12 mouse cellular contexts compared by ENCODE assay signal in the genomic region with DNA sequence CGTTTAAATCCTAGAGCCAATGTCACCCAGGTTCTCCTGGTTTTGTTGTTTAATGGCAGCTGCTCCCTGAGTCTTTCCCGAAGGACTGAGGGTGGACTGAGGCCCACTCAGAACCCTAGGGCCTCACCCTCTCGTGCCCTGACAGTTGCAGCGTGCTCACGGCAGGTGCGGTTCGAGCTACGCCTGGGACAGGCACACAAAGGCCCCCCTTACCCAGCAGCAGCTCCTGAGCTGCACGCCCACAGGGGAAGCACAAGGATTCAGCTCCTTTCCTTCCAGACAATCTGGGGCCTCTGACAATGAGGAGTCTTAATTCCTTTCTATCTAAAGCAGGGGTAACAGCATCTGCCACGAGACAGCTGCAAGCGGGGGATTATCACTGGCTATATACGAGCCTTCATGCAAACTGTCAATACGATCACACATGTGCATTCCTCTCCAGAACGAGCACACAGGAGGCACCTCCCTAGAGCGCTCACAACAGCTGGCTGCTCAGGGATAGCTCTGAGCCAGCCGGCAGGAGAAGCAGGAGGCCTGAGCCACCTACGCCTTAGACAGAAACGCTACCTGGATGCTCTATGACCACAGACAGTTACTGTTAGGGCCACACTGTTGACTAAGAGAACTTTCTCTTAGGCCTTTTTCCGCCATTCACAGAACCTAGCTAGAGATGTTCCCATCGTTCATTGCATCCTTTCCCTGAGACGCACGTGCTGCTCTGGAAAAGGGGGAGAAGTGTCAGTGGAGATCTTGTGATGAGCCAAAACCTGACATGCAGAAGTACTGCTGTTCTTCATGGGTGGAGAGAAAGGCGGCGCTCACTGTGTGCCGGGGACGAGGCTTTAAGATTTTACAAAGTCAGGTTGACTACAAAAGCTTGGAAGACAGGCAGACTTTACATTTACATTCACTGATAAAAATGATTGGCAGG. TPM values are rescaled to one million over a fixed set of nuclear protein-coding genes. Genes with fewer than 3 reads are reported as not detected.
A peak's percentile ranks its signal among the peaks of the same experiment; 100 is the strongest.
DNase-seq lines count a peak whose midpoint lies in the region; ATAC-seq and TF ChIP-seq lines count a peak whose summit lies in the region.
"Had no signal": no experiment of that assay in that cellular context is flagged by ENCODE, and none has a peak within 500 bp of the region (broad histone marks: within the 10 kb centered on the region; RNA-seq: fewer than 3 reads in every experiment).

No protein-coding gene starts in this region.

- 0 out of 2 replicates have a peak overlapping the region, but pooled peaks have one; percentile 21 for H3K9ac ChIP-seq in embryonic facial prominence, embryonic 13.5 days
- no peak overlapping the region for H3K9ac ChIP-seq in forebrain, embryonic 16.5 days (replicated peaks; ENCODE audit: low read depth, low read length)
- 0 out of 2 replicates have a peak overlapping the region, but pooled peaks have one; percentile 14 for H3K9ac ChIP-seq in liver, embryonic 11.5 days (ENCODE audit: low read depth, low read length)

- no peak for TF ChIP-seq CTCF in lung, adult 2 months (IDR thresholded peaks at IDR 0.05; ENCODE audit: insufficient read depth, low read length)

- H3K27ac ChIP-seq in embryonic facial prominence, embryonic 13.5 days = 0 out of 2 replicates have a peak overlapping the region, but pooled peaks have one; percentile 12
- peak overlapping the region; percentile 78 for H3K27ac ChIP-seq in forebrain, embryonic 16.5 days (ENCODE audit: low read length)
- H3K27ac ChIP-seq in liver, embryonic 11.5 days (ENCODE audit: low read depth, low read length) = no peak overlapping the region; the same call in 1 of the 2 replicates
- H3K27ac ChIP-seq: layer of hippocampus, adult 2 months; stomach, postnatal 0 days had no signal

- H3K36me3 ChIP-seq in embryonic facial prominence, embryonic 13.5 days = no peaks in the 10 kb centered on the region
- H3K36me3 ChIP-seq in forebrain, embryonic 16.5 days (ENCODE audit: control insufficient read depth, insufficient read depth) = no peaks in the 10 kb centered on the region
- no peaks in the 10 kb centered on the region for H3K36me3 ChIP-seq in liver, embryonic 11.5 days (ENCODE audit: control insufficient read depth, insufficient read depth, low read length)
- H3K36me3 ChIP-seq in myocyte (ENCODE audit: control insufficient read depth, insufficient read depth) = no peaks in the 10 kb centered on the region

- H3K4me3 ChIP-seq in embryonic facial prominence, embryonic 13.5 days = no peak overlapping the region
- no peak overlapping the region for H3K4me3 ChIP-seq in forebrain, embryonic 16.5 days (replicated peaks; ENCODE audit: low read length)
- no peak overlapping the region for H3K4me3 ChIP-seq in liver, embryonic 11.5 days (ENCODE audit: low read depth, low read length)
- H3K4me3 ChIP-seq in myocyte = no peak overlapping the region
- no peak overlapping the region for H3K4me3 ChIP-seq in lung, adult 2 months (replicated peaks; ENCODE audit: extremely low read depth, low read depth, low read length)
- H3K4me3 ChIP-seq: layer of hippocampus, adult 2 months; megakaryocyte, embryonic 14.5 days had no signal

- no peaks in the 10 kb centered on the region for H3K79me2 ChIP-seq in myocyte (ENCODE audit: control insufficient read depth, insufficient read depth)

- peaks cover 37% of the 10 kb centered on the region for H3K4me1 ChIP-seq in embryonic facial prominence, embryonic 13.5 days
- peaks cover 24% of the 10 kb centered on the region for H3K4me1 ChIP-seq in forebrain, embryonic 16.5 days (replicated peaks; ENCODE audit: control insufficient read depth, insufficient read depth, low read length)
- peaks cover 23% of the 10 kb centered on the region for H3K4me1 ChIP-seq in liver, embryonic 11.5 days (replicated peaks; ENCODE audit: control insufficient read depth, insufficient read depth, low read length)
- H3K4me1 ChIP-seq in lung, adult 2 months (ENCODE audit: control insufficient read depth, insufficient read depth, low read length) = no peaks in the 10 kb centered on the region

- no peak for DNase-seq in liver, embryonic 11.5 days (ENCODE audit: low spot score)
- no peak for DNase-seq in adrenal gland, adult 8-10 months
- no peak for DNase-seq in lung, adult 2 months
- DNase-seq in left cerebral cortex, postnatal 4 days = no peak
- DNase-seq: cerebellum, adult 18-20 months; right cerebral cortex, postnatal 14 days had no signal

- intact Hi-C loops in left cerebral cortex, postnatal 4 days (cut with DNase I) = no loop called here

- peak overlapping the region; percentile 14; the same call in 1 of the 2 replicates for H3K4me2 ChIP-seq in embryonic facial prominence, embryonic 13.5 days
- H3K4me2 ChIP-seq in forebrain, embryonic 16.5 days (ENCODE audit: low read length) = no peak overlapping the region
- peak overlapping the region; percentile 9; the same call in 1 of the 2 replicates for H3K4me2 ChIP-seq in liver, embryonic 11.5 days
- peak overlapping the region; percentile 41 for H3K4me2 ChIP-seq in myocyte (ENCODE audit: low read depth)

- TF ChIP-seq POLR2A in myocyte (IDR thresholded peaks at IDR 0.05; ENCODE audit: insufficient read length, low read depth) = peak; percentile 37
- TF ChIP-seq POLR2A in lung, adult 2 months (IDR thresholded peaks at IDR 0.05; ENCODE audit: borderline replicate concordance, extremely low read depth, low read depth, low read length) = no peak

- ATAC-seq in embryonic facial prominence, embryonic 13.5 days (ENCODE audit: insufficient number of reproducible peaks, insufficient read depth, low FRiP score, low TSS enrichment, low read depth) = peak; percentile 54; the same call in 1 of the 2 replicates
- peak; percentile 64 for ATAC-seq in forebrain, embryonic 16.5 days
- peak; percentile 72 for ATAC-seq in liver, embryonic 11.5 days (replicated peaks; ENCODE audit: low FRiP score)

- 46% methylated on average over 26 of the region's 26 CpGs for WGBS in embryonic facial prominence, embryonic 13.5 days
- WGBS in forebrain, embryonic 16.5 days = 32% methylated on average over 26 of the region's 26 CpGs
- WGBS in liver, embryonic 11.5 days = 59% methylated on average over 26 of the region's 26 CpGs
- WGBS in lung, adult 2 months = 76% methylated on average over 26 of the region's 26 CpGs

- no peaks in the 10 kb centered on the region for H3K27me3 ChIP-seq in embryonic facial prominence, embryonic 13.5 days
- H3K27me3 ChIP-seq in forebrain, embryonic 16.5 days (replicated peaks; ENCODE audit: control insufficient read depth, insufficient read depth, low read length) = no peaks in the 10 kb centered on the region
- H3K27me3 ChIP-seq in liver, embryonic 11.5 days (replicated peaks; ENCODE audit: control insufficient read depth, insufficient read depth, low read length) = no peaks in the 10 kb centered on the region
- H3K27me3 ChIP-seq in myocyte (ENCODE audit: control insufficient read depth, insufficient read depth, insufficient read length) = no peaks in the 10 kb centered on the region

- no peak overlapping the region for H3ac ChIP-seq in myocyte (ENCODE audit: control insufficient read depth, insufficient read length)

- H3K9me3 ChIP-seq in embryonic facial prominence, embryonic 13.5 days = no peaks in the 10 kb centered on the region
- H3K9me3 ChIP-seq in forebrain, embryonic 16.5 days (ENCODE audit: control insufficient read depth, low read length) = no peaks in the 10 kb centered on the region
- H3K9me3 ChIP-seq in liver, embryonic 11.5 days (ENCODE audit: control insufficient read depth, low read length) = no peaks in the 10 kb centered on the region
- H3K9me3 ChIP-seq: megakaryocyte, embryonic 14.5 days had no signal

TF ChIP-seq in myocyte, 11 proteins besides CTCF, POLR2A, EP300 and RAD21:
- TF ChIP-seq TCF12 (IDR thresholded peaks at IDR 0.05; ENCODE audit: insufficient read depth, poor library complexity, severe bottlenecking) = peak; percentile 91
- TF ChIP-seq POLR2AphosphoS2 (IDR thresholded peaks at IDR 0.05; ENCODE audit: insufficient read length, low read depth) = no peak
- TF ChIP-seq MAX (IDR thresholded peaks at IDR 0.05; ENCODE audit: low read depth) = no peak
- no peak for TF ChIP-seq CEBPB (IDR thresholded peaks at IDR 0.05; ENCODE audit: insufficient read depth, poor library complexity, severe bottlenecking)
- peak; percentile 70 to 96 (median 87) for TF ChIP-seq MYOD1 (IDR thresholded peaks at IDR 0.05; ENCODE audit: control insufficient read depth in 1 of 3, insufficient read length in 2 of 3, low read depth in 2 of 3)
- peak; percentile 82 for TF ChIP-seq TCF3 (IDR thresholded peaks at IDR 0.05; ENCODE audit: insufficient read length, low read depth)
- peak; percentile 89 to 96 (median 93) for TF ChIP-seq MYOG (IDR thresholded peaks at IDR 0.05; ENCODE audit: control insufficient read depth in 1 of 3, insufficient read depth in 1 of 3, insufficient read length in 2 of 3, low read depth in 2 of 3)
- peak; percentile 45 for TF ChIP-seq SRF (IDR thresholded peaks at IDR 0.05; ENCODE audit: control insufficient read depth, insufficient read length, low read depth)
- TF ChIP-seq USF1 (IDR thresholded peaks at IDR 0.05; ENCODE audit: low read depth) = no peak
TF ChIP-seq in myocyte: peak in this region for 5.

RNA-seq across cellular contexts. Expression of gene Slc44a3, which starts 51.9 kb away (rescaled TPM):
- 2.3 and 4.2 TPM in 2 replicates for polyA plus RNA-seq in embryonic facial prominence, embryonic 13.5 days (2015; fragmentation: Nextera tagmentation; extraction: Ambion mirVana)
- polyA plus RNA-seq in forebrain, embryonic 16.5 days (2015; fragmentation: Nextera tagmentation; extraction: Ambion mirVana) = 0.37 and 0.98 TPM in 2 replicates
- polyA plus RNA-seq in liver, embryonic 11.5 days (2014; fragmentation: Nextera tagmentation; extraction: Ambion mirVana) = 1.7 and 2.0 TPM in 2 replicates
- polyA plus RNA-seq in myocyte (2012; fragmentation: generic; extraction: Trizol) = 2.3 TPM
- total RNA-seq in adrenal gland, adult 8-10 months (2022) = 10 to 100 TPM; 23.9 to 28.2 (median 25.3) TPM
- 17.6 and 23.2 TPM in 2 replicates for polyA plus RNA-seq in lung, adult 2 months (2012; rRNA removed)
- total RNA-seq in left cerebral cortex, postnatal 4 days (2021) = under 1 TPM in 1 of 2 experiments, not detected in 1; 0.18 TPM
- total RNA-seq: layer of hippocampus, adult 2 months had no signal

RNA-seq across cellular contexts. Expression of gene Cnn3, which starts 54.0 kb away (rescaled TPM):
- polyA plus RNA-seq in embryonic facial prominence, embryonic 13.5 days (2015; fragmentation: Nextera tagmentation; extraction: Ambion mirVana) = 793 and 938 TPM in 2 replicates
- polyA plus RNA-seq in forebrain, embryonic 16.5 days (2015; fragmentation: Nextera tagmentation; extraction: Ambion mirVana) = 554 and 700 TPM in 2 replicates
- polyA plus RNA-seq in liver, embryonic 11.5 days (2014; fragmentation: Nextera tagmentation; extraction: Ambion mirVana) = 294 and 295 TPM in 2 replicates
- polyA plus RNA-seq in myocyte (2012; fragmentation: generic; extraction: Trizol) = 589 TPM
- total RNA-seq in adrenal gland, adult 8-10 months (2022) = 100 to 1,000 TPM; 268 to 287 (median 284) TPM
- 165 and 170 TPM in 2 replicates for polyA plus RNA-seq in lung, adult 2 months (2012; rRNA removed)
- total RNA-seq in left cerebral cortex, postnatal 4 days (2021) = 100 to 1,000 TPM; 101 to 110 TPM
